Mouse (Mus musculus) cerebellum, adult 8-10 months (tissue): ENCODE measurements around the gene Angptl6.

Source experiments
- DNase-seq: peaks from one replicate; pipeline ENCODE4 v3.0.0; 2022

Angptl6 gene

GRCm38 (mm10) chr9:20878710-20879065 is 839 bp downstream of the Angptl6 start:
- peak; percentile 70 for DNase-seq

GRCm38 (mm10) chr9:20878041-20878709 is 1.4 kb downstream of the Angptl6 start:
- peak; percentile 98 for DNase-seq

GRCm38 (mm10) chr9:20877118-20878040 is 2.1 kb downstream of the Angptl6 start:
- peak; percentile 31 for DNase-seq

DNA sequence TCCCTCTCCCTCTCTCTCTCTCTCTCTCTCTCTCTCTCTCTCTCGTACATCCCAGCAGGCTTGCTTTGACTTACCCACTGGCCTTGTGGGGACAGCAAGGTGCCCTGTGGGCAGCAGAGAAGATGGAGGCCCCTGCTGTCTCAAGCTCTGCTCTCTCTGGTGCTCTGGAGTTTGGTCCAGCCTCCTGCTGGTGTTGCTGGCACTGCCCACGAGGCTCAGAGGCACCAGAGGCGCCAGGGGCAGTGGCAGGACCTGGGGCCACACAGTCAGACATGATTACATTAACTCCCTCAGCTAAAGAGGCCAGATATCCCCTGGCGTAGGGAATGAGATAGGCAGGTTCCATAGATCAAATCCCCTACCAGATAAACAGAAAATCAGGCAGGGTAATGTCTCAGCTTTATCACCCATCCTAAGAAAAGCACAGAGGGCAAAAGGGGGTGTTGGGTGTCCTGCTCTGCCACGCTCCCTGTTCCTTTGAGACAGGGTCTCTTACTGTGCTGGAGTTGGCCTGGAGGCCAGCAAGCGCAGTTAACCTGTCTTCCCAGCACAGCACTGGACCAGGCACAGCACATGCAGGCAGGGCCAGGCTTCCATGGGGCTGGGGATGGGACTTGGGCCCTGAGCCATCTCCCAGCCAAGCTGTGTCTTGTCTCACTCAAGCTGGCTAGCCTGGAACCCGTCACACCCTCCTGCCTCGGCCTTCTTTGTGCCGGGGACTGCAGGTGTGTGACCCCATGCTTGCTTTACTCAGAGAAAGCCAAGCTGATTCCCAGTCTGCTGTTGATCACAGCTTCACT is 3.0 kb downstream of the Angptl6 start:
- DNase-seq = no peak

GRCm38 (mm10) chr9:20875021-20875790 is 4.3 kb downstream of the Angptl6 start:
- DNase-seq = no peak

GRCm38 (mm10) chr9:20873521-20873920 is 6.0 kb downstream of the Angptl6 start:
- no peak for DNase-seq

- DNase-seq = no peak
Observed at GRCm38 (mm10) chr9:20872991-20873390, 6.5 kb downstream of the Angptl6 start.

- no peak for DNase-seq
Observed at GRCm38 (mm10) chr9:20870211-20871173, 9.0 kb downstream of the Angptl6 start.

DNA sequence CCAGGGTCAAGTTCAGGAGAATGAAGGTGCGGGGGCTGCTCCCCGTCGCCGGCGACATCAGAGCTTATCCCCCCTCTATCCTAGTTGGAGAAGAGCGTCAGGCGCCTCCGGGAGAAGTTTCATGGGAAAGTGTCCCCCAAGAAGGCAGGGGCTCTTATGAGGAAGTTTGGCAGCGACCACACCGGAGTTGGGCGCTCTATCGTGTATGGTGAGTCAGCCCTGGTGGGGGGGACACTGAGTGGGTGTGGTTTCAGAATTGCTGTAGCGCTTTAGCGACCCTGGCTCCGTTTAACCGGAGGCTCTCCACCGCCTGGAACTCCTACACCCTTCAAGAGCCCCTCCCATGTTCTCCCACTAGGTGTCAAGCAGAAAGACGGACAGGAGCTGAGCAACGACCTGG is 10.3 kb downstream of the Angptl6 start:
- DNase-seq = no peak

GRCm38 (mm10) chr9:20868448-20869001 is 11.0 kb downstream of the Angptl6 start, which contains the start of gene A230050P20Rik:
TSS of gene A230050P20Rik (plus strand) at chr9:20868642.
- DNase-seq = peak; percentile 70

DNA sequence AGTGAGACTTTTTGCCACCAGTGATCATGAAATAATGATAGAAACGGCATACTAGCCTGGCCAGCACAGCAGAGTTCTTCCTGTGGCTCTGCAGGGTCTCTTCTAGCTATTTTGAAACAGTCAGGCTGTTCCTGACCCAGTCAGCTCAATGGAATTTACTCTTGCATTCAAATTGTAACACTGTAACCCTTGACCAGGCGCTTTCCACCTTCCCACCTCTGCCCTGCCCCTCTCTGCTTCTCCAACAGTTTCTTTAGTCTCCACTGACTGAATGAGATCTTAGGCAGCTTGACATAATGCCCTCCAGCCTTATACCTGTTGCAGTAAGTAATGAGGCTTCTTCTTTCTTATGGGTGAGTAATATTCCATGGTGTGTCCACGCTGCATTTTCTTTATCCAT is 12.6 kb downstream of the Angptl6 start:
- no peak for DNase-seq

DNA sequence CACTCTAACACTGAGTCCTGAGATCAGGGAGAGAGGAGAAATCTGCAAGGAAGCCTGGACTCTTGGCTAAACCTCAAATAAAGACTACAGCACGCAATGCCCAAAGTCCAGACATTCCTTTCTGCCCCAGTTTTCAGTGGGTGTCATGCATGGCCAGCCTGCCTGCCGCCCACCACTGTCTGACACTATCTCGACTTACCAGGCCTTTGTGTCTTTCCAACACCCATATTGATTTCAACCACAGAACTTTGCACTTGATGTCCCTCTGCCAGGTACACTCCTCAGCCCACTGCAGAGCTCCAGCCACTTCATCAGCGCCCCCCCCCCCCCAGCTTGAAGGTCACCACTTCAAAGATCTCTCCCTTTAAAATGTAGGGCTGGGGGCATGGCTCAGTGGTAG is 17.3 kb downstream of the Angptl6 start:
- DNase-seq = no peak

DNA sequence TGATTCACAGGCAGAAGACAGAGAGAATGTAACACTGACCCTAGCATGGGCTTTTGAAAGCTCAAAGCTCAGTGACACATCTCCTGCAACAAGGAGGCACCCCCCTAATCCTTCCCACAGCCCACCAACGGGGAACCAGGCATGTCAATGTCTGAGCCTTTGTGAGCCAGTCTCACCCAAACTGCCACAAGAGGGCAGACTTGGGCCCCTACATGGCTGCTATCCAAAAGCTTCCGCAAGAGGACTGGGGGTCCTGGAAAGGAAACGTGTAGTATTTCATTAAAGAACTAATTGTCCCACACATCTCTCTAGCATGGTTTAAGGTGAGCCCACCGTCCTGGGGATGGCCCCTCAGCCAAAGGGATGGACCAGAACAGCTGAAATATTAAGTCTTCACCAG is 17.7 kb downstream of the Angptl6 start:
- DNase-seq = no peak

- no peak for DNase-seq
Observed at GRCm38 (mm10) chr9:20859926-20860325, 19.6 kb downstream of the Angptl6 start.

GRCm38 (mm10) chr9:20857131-20857530 is 22.4 kb downstream of the Angptl6 start:
- no peak for DNase-seq

DNA sequence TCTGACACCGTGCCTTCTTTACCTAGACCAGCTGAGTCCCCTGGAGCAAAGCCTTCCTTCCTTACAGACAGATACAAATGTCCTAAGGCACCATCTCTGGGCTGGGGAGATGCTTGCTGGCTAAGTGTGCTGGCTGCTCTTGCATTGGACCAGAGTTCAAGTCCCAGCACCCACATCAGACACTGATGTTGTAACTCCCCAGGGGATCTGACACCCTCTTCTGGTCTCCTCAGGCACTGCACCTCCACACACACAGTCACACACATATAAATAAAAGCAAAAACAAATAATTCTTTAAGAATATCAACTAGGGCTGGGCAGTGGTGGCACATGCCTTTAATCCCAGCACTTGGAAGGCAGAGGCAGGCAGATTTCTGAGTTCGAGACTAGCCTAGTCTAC is 29.3 kb downstream of the Angptl6 start:
- DNase-seq = no peak

DNA sequence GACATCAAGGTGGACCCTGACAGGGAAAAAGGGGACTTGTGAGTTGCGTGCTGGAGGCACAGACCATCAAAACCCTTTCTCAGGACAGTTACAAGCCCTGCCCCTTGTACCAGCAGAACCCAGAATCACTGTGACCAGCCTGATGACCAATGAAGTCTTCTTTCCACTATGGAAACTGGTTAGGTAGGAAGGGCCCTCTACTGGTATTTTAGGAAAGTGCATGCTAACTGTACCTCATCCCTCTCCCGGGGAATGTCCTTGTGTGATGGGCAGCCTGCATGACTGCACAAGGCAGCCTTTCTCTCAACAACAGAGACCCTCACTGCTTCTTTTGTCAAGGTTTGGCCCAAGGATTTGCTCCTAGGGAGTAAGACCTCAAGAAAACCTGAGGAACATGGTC is 36.9 kb downstream of the Angptl6 start:
- DNase-seq = no peak

DNA sequence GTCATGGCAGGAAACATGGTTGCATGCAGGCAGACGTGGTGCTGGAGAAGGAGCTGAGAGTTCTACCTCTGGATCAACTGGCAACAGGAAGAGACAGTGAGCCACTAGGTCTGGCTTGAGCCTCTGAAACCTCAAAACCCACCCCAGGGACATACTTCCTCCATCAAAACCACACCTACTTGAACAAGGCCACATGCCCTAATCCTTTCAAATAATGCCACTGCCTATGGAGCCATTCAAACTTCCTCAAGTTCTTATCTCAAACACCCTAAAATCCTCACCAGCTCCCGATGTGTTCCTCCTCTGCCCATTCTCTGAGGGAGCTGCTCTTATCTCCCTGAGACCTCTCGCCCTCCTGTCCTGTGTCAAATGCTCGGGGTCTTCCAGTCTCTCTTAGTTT is 37.3 kb downstream of the Angptl6 start:
- no peak for DNase-seq

GRCm38 (mm10) chr9:20838931-20839330 is 40.6 kb downstream of the Angptl6 start:
- no peak for DNase-seq

DNA sequence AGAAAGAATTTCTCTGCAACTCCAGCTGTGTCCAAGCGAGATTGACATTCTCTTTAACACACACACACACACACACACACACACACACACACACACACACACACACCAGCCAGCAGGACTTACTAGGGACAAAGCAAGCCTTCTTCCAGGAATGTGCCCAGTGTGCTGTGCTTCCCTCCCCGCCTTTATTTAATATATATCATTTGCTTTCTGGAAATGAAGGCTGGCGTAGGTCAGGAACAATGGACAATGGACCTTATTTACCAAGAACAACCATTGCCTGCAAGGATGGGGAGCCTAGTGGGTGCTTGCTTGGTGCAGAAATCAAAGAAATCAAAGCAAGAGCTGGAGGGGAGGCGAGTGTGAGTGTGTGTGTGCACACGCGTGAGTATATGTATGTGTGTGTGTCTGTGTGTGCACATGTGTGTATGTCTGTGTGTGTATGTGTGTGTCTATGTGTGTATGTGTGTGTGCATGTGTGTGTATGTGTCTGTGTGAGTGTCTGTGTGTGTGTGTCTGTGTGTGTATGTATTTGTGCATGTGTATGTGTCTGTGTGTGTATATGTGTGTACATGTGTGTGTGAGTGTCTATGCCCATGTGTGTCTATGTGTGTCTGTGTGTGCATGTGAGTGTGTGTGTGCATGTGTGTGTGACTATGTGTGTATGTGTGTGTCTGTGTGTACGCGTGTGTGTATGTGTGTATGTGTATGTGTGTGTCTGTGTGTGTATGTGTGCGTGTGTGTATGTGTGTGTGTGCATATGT is 42.2 kb downstream of the Angptl6 start:
- DNase-seq = no peak
